Mouse (Mus musculus): ENCODE data around the gene Kif5c. TPM values are rescaled to one million over a fixed set of nuclear protein-coding genes. Genes with fewer than 3 reads are reported as not detected.
A peak's percentile ranks its signal among the peaks of the same experiment; 100 is the strongest.

Gene Kif5c
- 0.27 and 0.56 TPM in 2 replicates for polyA plus RNA-seq (2012; rRNA removed)

DNA sequence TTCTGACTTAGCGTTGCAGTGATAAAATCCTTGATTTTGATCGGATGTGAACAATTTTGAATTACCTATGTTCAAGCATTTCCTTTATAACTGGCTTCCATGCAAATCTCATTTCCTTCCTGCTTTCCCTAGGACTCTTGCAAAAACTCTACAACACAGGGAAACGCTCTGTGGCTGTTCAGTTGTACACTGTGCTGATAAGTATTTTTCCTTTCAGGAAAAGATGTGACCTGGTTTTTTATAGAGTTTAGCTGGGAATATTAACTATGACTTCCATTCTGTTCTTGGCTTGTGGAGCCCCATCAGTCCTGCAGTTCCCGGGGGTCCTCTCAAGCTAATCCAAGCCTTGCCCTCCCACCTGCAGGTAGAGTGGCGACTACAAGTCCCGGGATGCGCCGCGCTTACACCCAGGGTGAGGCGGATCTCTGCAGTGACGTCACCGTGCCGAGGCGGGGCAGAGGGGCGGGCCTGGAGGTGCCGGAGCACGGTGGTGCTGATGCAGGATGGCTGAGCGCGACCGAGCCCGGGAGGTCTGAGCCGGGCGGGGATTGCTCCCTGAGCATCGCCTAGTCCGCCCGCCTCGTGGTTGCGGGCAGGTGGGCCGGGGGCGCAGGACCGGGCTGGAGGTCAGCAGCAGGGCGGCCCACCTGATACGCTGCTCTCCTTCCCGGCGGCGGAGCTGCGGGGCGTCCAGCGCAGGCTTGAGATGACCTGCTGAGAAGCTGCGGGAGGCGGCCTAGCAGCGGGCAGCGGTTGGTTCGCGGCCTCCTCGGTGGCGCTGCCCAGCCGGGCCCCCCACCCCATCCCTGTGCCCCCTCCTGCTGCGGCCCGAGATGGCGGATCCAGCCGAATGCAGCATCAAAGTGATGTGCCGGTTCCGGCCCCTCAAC, at the start of gene Kif5c:
TSS of gene Kif5c (plus strand) at position 470 of the 890 bp plus-strand sequence.
- DNase-seq (ENCODE audit: low read depth, low spot score), result peak; percentile 29

DNA sequence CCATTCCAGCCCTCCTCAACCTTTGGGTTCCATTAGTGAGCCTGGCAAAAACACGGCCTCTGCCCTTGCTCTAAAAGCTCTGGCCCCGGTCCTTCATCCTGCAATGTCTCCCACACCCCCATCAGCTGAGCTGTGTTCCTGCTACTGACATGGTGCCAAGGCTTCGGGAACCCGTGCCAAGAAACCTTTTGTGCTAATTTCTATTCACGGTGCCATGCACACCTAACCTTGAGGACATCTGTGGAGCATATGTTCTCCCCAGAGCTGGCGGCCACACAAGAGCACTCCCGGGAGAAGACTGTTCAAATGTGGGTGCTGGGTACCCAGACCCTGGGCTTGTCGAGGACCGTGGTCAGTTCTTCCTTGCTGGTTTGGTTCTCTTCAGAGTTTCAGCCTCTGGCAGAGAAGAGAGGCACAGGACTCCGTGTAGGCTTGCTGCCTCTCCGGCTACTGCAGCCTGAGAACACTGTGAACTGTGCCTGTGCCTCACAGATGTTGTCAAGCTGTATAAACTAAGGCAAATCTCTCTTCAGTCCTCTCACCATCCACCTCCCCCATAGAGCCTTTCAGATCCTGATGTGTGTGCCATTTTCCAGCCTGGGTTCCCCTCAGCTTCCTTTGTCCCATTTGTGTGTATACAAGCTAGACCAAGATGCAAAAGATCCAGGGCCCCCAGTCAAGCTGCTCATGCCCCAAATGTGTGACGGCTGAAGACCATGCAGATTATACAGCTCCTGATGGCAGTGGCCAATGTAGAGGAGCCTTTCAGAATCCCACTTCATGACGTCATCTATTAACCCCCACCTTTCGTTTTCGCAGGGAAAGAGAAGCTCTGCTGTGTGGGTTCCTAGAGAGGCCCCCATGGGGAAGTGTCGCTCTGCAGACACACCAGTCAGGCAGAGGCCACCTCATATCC, 49.0 kb upstream of the Kif5c start:
- WGBS, result 57% methylated on average over 16 of the region's 16 CpGs
- no peak for DNase-seq (ENCODE audit: low read depth, low spot score)

More for the DNA sequence above, at the start of gene Kif5c:
- WGBS, result 5% methylated on average over 54 of the region's 54 CpGs

DNA sequence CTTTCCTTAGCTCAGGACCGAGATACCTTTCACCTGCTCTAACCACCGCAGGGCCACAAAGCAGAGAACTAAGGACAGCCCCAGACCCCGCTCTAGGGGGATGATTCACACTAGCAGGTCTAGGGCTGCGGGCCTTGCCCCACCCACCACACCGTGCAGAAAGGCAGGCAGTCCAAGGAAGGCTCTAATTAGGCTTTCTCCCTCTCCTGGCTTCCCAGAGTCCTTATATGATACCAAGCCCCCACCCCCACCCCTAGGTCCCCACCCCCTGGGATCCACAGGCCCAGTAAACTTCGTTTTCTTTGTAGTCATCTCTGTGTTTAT, 48.4 kb upstream of the Kif5c start:
- no peak for DNase-seq (ENCODE audit: low read depth, low spot score)
- WGBS, result 30% methylated on average over 6 of the region's 6 CpGs

DNA sequence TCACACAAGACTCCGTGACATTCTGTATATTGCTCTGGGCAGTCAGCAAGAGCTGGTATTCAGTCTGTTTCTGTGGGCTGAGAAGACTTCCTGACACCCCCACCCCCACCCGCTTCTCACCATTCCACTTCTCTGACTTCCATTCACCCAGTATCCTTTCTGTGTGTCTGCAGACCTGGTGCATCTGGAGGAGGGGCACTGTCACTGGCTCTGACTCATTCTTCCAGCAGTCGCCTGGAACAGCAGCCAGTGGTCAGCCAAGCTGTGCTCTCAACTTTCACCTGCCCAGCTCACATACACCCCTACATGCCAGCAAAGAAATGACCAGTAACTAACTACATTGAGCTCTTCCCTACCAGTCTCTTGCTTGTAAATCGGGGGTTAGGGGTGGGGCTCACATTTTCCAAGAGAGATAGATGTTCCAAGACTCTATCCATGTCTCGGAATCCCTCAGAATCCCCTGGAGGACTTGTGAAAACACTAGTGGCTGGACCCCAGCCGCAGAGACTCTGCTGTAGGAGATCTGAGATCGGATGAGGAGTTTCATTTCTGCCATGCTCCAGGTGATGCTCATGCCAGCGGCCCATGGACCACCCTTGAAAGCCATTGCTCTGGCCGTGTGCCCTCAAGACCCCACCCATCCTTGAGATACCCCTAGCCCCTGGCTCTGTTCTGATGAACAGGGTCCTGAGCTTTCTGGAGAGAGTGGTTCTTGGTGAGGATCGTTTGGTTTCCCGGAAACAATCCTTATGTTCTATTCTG, 47.8 kb upstream of the Kif5c start:
- DNase-seq (ENCODE audit: low read depth, low spot score), result no peak
- 66% methylated on average over 11 of the region's 11 CpGs for WGBS

DNA sequence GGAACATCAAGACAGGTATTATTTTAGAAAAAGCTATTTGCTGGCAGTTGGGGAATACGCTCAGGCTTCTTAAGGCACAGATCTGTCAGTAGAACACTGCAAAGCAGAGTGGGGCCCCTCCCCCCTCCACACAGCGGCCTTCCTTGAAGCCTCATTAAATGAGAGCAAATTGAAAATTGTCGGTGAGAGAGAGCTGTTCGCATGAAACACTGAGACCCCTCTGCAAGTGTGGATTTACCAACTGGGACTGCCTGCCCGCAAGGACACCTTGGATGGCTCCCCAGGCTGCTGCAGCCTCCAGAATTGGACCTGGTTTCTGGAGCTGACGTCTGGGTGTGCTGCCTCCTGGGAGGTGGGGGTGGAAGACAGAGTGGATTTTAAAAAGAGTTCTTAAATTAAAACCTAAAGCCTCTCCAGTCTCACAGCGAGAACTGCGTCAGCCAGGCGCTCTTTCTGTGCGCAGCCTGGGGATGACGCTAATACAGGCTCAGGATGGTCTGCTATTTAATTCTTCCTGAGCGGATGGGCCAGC, 46.9 kb upstream of the Kif5c start:
- 62% methylated on average over 12 of the region's 12 CpGs for WGBS
- no peak for DNase-seq (ENCODE audit: low read depth, low spot score)

DNA sequence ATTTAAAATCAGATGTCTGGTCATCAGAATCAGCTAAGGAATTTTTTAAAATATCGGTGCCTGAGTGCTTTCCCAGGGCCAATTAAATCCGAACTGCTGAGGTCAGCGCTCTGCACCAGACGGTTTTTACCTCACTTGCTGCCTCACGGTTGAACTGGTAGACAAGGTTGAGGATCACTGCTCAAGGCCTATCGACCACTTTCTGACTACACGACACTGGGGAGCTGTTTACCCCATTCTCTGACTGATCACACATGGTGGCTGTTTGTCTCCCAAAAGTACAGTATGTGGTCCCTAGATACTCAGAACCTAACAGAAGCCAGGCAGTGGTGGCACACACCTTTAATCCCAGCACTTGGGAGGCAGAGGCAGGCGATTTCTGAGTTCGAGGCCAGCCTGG, 46.4 kb upstream of the Kif5c start:
- no peak for DNase-seq (ENCODE audit: low read depth, low spot score)
- 73% methylated on average over 9 of the region's 9 CpGs for WGBS

DNA sequence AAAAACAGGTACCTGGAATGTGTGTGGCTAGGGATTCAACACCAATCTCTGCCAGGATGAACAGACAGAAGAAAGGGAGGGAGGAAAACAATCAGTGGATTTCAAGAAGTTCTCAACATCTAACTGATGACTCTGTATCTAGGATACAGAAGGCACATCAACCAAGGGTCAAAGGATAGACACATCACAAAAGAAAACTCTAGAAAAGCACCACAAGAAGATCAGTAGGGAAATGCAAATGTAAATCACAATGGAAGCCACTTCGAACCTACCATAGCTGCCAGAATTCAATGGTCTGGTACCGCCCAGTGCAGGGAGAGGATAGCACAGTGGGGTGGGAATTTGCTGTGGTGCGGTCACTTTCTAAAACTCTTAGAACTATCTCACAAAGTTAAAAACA, 45.8 kb upstream of the Kif5c start:
- WGBS, result 94% methylated on average over 3 of the region's 3 CpGs

DNA sequence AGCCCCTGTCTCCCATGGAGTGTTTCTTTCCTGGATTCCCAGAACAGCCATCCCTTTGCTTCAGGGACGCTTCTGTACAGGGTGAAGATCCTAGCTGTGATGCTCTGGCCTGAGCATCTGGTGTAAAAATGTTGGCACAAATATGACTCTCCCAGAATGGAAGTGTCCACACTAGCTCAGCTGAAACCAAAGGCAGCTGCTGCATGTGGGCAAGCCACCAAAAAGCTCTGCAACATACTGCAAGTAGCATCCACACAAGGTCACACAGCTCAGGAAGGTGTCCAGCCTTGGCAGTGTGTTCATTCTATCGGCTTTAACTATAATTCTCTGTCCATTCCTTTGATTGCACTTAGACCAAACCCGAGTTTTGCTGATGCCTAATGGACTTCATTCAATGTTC, 38.5 kb upstream of the Kif5c start:
- no peak for DNase-seq (ENCODE audit: low read depth, low spot score)
- 71% methylated on average over 3 of the region's 3 CpGs for WGBS

More for the DNA sequence above, 45.8 kb upstream of the Kif5c start:
- no peak for DNase-seq (ENCODE audit: low read depth, low spot score)

DNA sequence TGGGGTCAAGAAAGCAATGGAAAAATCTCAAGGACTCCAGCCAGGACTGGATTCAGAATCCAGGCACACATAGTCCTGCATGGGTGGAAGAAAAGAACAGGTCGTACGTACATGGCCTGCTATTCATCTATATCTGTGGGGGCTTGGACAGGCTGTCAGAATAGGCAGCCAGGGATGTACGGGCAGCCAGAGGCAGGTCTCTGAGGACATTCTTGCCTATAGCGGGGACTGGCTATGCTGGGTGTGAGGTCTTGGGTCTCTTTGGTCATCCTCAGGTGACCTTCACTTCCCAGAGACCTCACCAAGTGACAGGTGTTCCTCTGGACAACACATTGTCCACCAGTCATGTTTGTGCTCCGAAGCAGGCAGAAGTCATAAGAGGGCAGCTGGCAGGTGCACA, 36.6 kb upstream of the Kif5c start:
- DNase-seq (ENCODE audit: low read depth, low spot score), result no peak

DNA sequence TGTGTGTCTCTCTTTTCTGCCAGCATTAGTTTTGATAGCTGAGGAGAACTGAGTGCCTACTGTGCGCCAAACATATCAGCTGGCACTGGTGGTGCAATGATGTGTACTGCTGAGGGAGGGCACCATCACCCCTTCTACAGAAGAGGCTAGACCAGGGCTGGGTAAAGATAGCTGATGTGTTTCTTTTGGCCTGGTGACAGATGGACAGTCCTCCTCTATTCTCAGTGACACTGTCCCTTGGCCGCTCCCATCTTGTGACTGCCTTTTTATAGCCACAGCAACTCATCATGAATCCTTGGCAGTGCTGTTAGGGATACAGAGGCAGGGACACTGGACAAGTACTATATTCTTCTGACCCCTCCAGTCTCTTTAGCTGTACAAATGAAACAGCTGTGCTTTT, 35.8 kb upstream of the Kif5c start:
- WGBS, result 88% methylated on average over 2 of the region's 2 CpGs
- no peak for DNase-seq (ENCODE audit: low read depth, low spot score)

More for the DNA sequence above, 36.6 kb upstream of the Kif5c start:
- WGBS, result 85% methylated on average over 5 of the region's 5 CpGs

DNA sequence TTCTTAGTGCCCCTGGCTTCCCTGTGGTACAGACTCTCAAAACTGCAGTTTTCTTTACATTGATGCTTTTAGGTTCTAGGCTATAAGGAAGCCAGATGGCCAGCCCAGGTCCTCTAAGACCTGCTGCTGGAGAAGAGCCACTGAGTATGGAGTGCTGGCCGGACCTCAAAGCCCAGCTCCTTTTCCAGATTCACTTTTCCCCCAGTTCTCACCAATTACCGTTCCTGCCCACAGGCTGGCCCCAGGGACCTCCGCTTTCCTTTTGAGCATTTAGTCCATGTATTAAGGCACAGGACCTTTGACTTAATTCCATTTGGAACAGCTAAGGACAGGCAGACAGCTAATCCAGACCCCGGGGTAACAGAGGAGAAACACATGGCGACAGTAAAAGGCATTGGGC, 28.6 kb upstream of the Kif5c start:
- DNase-seq (ENCODE audit: low read depth, low spot score), result no peak

DNA sequence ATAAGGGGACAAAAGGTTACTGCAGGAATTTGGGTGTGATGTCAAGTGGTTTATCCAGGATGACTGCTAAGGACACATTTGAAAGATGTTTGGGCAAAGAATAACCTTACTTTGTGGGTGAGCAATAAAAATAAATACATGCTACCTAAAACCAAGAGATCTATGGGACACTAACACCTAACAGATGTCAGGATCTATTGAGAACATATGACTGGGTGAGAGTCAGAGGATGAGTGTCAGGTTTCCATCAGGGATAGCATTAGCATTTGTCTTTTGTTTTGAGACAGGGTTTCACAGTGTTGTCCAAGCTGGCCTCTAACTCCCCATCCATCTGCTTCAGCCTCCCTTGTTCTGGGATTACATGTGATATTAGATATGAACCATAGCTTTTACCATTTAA, 26.2 kb upstream of the Kif5c start:
- no peak for DNase-seq (ENCODE audit: low read depth, low spot score)

More for the DNA sequence above, 28.6 kb upstream of the Kif5c start:
- WGBS, result 70% methylated on average over 5 of the region's 5 CpGs

DNA sequence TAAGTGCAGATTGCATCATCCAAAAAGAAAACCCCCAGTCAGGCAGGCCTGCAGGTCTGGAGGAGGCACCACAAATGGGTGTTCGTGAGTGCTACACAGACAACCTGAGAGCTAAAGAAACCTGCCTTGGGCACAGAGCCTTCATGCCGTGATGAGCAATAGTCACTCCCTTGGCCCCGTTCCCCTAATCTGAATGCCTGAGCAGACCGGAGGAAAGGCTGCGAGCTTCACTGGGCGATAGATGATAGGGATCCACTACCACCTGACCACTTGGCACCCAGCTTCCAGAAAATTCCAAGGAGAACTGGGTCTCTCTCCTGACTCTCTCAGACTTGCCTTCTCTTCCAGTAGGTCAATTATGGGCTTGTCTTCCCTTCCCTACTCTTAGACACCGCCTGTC, 24.2 kb upstream of the Kif5c start:
- WGBS, result 79% methylated on average over 7 of the region's 7 CpGs
- DNase-seq (ENCODE audit: low read depth, low spot score), result no peak

DNA sequence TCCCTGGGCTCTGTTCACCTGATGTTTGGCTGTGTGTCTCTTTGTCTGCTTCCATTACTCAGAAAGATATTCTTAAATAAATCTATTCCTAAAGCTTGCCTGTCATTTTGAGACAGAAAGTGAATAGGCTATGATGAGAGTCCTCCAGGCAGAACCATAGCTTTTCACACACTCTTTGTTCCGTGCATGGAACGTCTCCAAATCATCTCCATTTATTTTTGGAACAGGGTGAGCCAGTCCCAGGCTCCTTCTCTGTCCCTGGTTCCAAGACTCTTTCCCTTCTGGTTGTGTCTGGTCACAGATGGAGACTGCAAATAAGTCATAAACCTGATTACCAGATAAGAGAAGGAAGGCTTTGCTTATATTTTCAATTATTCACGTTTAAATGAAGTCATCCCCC, 22.8 kb upstream of the Kif5c start:
- DNase-seq (ENCODE audit: low read depth, low spot score), result no peak
- WGBS, result 54% methylated on average over 3 of the region's 3 CpGs

DNA sequence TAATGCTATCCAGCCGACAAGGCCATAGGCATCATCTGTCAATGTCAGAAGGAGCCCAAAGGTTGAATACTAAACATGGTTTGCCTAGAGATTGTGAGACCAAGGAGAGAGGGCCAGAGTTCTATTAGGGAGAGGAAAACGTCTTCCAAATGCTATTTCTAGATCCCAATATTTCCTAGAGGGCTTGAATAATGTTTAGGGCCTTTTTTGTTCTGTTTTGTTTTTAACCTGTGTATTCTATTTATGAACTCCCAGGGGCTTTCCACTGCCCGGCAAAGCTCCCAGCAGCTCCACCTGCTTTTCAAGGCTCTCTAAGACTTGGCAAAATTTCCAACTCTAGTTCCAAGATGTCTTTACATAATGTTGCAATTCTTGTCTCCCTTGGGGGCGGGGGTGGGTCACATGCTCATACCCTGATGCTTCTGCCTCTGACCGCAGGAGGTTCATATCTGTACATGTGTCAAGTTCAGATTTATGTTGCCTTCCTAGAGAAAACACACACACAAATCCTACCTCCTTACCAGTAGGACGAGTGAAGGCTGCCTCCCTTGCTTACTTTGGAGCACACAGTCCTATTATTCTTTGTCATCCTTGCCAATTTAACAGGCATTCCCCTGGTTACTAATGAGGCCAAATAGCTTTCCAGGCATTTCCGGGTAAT, 18.9 kb upstream of the Kif5c start:
- no peak for DNase-seq (ENCODE audit: low read depth, low spot score)
- 58% methylated on average over 7 of the region's 7 CpGs for WGBS

DNA sequence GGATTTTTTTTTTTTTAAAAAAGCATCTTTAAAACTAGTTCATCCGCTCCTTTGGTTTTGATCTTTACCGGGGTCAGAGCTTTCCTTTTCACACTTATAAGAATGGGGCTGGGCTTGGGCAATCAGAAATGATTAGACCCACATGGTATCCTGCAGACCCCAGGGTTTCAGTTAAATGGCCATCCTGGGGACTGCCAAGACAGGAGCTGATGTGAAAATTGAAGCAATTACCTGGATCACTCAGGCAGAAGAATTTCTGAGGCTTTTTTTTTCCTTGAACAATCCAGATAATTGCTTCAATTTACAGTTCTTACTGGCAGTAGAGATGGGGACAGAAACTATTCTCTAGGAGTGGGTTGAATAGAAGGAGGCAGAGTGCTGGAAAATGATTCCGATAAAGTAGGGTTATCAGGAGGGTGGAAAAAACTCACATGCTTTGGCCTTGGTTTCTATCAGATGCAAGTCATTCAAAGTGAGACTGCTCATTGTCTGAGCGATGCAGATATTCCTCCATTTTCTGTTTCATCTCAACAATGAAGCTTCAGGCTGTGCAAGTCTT, 16.2 kb upstream of the Kif5c start:
- 93% methylated on average over 4 of the region's 4 CpGs for WGBS
- no peak for DNase-seq (ENCODE audit: low read depth, low spot score)

DNA sequence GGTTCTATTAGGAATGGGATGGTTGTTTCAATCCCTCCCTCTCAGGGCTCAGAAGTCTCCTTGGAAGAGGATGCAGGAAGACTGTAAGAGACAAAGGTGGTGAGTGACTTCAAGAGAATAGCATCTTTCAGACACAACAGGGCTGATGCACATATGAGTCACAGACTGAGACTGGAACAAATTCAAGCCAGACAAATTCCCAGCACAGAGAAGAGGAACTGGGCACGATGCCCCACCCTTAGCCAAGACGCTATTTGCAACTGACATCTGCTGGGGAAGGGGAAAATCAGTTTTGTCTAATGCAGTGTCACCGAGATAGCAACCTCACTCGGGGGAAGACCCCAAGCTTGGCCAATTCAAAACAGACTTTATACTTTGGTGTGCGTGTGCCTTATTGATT, 9.5 kb upstream of the Kif5c start:
- DNase-seq (ENCODE audit: low read depth, low spot score), result no peak
- 69% methylated on average over 5 of the region's 5 CpGs for WGBS

DNA sequence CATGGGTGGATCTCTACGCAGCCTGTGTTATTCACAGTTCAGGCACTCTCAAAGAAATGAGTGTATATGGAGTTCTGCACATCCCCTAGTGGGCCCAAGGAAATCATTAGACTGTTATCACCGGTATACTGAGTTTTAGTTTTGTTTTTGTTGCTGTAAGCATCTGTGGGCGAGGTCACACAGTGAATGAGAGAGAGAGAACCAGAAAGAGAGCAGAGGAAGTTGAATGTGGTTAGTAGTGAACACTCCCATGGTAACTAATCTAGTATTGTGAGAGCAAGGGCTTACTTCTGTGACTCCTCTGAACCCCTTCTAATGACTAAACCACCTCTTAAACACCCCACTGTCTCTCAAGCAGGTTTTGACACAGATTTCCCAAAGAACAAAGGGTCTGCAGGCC, 2.3 kb upstream of the Kif5c start:
- whole genome bisulfite sequencing, result 68% methylated on average over 3 of the region's 3 CpGs
- DNase-seq (ENCODE audit: low read depth, low spot score), result no peak

Measured in large intestine, adult 2 months (tissue).